Mouse (Mus musculus): ENCODE data around the gene Sf3b1.

GRCm38 (mm10) chr1:55052355-55052953 is 25.2 kb upstream of the Sf3b1 start, which contains the start of gene Coq10b:
- TF ChIP-seq CTCF (IDR thresholded peaks at IDR 0.05; ENCODE audit: borderline replicate concordance, insufficient read depth, low read depth, low read length) (no peak), POLR2A (IDR thresholded peaks at IDR 0.05; ENCODE audit: borderline replicate concordance, insufficient read depth, low read length) (peak; percentile 69; the same call in 1 of the 2 replicates)

All from cerebellum, adult 2 months (tissue).